Mouse (Mus musculus) heart, embryonic 11.5 days (tissue): Measurements from ENCODE around the gene Kcnn4. TPM values are rescaled to one million over a fixed set of nuclear protein-coding genes. Genes with fewer than 3 reads are reported as not detected.

ENCODE experiments used
- ATAC-seq: fragments of 200-750 bp; cut with Nextera tagmentation; replicated peaks from 2 replicates; pipeline ENCODE4 v1.8.0; 2017; ENCODE audit warnings: moderate library complexity; ENCODE audit not compliant: insufficient number of reproducible peaks, low FRiP score, low TSS enrichment
- H3K27ac ChIP-seq: fragments of 300-500 bp; sonication (generic); 2 replicates; pipeline ENCODE4 v1.5.1; 2014; ENCODE audit warnings: mild to moderate bottlenecking, low read depth, low read length
- H3K27me3 ChIP-seq: fragments of 300-500 bp; sonication (generic); 2 replicates; pipeline ENCODE4 v1.6.1; 2014; ENCODE audit warnings: mild to moderate bottlenecking, low read length, mixed read lengths; ENCODE audit not compliant: control insufficient read depth, insufficient read depth
- H3K36me3 ChIP-seq: fragments of 300-500 bp; sonication (generic); 2 replicates; pipeline ENCODE4 v1.6.1; 2014; ENCODE audit warnings: mild to moderate bottlenecking, low read length, moderate library complexity, mixed read lengths; ENCODE audit not compliant: control insufficient read depth, insufficient read depth
- H3K4me1 ChIP-seq: fragments of 300-500 bp; sonication (generic); 2 replicates; pipeline ENCODE4 v1.6.1; 2014; ENCODE audit warnings: low read length; ENCODE audit not compliant: control insufficient read depth, insufficient read depth
- H3K4me2 ChIP-seq: fragments of 300-500 bp; sonication (generic); 2 replicates; pipeline ENCODE4 v1.6.1; 2014; ENCODE audit warnings: mild to moderate bottlenecking, moderate library complexity
- H3K4me3 ChIP-seq: fragments of 300-500 bp; sonication (generic); 2 replicates; pipeline ENCODE4 v1.5.1; 2014; ENCODE audit warnings: low read depth, low read length
- H3K9ac ChIP-seq: fragments of 300-500 bp; sonication (generic); 2 replicates; pipeline ENCODE4 v1.6.1; 2014; ENCODE audit warnings: mild to moderate bottlenecking, low read depth, low read length, moderate library complexity
- H3K9me3 ChIP-seq: fragments of 300-500 bp; sonication (generic); replicated peaks from 2 replicates; pipeline ENCODE4 v1.6.1; 2016; ENCODE audit warnings: low read length; ENCODE audit not compliant: control insufficient read depth
- WGBS: fragments of 180-500 bp; shearing (Covaris S2); extraction: QIAGEN DNeasy Blood & Tissue Kit; methylation state at CpG from one replicate; pipeline ENCODE4 v1.1.7; 2014; ENCODE audit not compliant: insufficient replicate concordance; 5-methylcytosine and 5-hydroxymethylcytosine counted together
- polyA plus RNA-seq: library from polyadenylated mRNA; unstranded; fragments of >200 nt; fragmentation: Nextera tagmentation; extraction: Ambion mirVana; gene quantifications from 2 replicates; pipeline ENCODE4 v1.2.1, GENCODE M21; 2014

Kcnn4 gene
- polyA plus RNA-seq, 1 experiment from 2014 or later, result 11.2 TPM

DNA sequence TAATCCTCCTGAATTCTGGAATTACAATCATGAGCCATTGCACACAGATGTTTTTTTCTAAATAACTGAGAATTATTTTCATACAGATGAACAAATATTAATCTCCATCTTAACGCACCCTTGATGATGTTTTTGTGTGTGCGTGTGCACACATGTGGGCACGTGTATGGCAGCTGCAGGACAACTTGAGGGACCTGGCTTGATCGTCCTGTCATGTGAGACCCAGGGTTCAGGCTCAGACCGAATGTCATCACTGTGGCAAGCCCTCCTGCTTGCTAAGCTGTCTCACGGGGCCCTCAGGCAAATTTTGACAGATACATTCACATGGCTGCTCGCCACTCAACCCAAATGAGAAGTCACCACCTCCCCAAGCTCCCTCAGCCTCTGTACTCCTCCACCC lies 20.4 kb downstream of the Kcnn4 start:
- H3K4me3 ChIP-seq, result no peak overlapping the region
- whole genome bisulfite sequencing, result 59% methylated on average over 7 of the region's 7 CpGs
- H3K4me2 ChIP-seq, result no peak overlapping the region
- no peaks in the 10 kb centered on the region for H3K27me3 ChIP-seq
- H3K9ac ChIP-seq, result no peak overlapping the region
- H3K9me3 ChIP-seq, result no peaks in the 10 kb centered on the region
- no peaks in the 10 kb centered on the region for H3K4me1 ChIP-seq
- no peaks in the 10 kb centered on the region for H3K36me3 ChIP-seq
- ATAC-seq, result no peak
- no peak overlapping the region for H3K27ac ChIP-seq

DNA sequence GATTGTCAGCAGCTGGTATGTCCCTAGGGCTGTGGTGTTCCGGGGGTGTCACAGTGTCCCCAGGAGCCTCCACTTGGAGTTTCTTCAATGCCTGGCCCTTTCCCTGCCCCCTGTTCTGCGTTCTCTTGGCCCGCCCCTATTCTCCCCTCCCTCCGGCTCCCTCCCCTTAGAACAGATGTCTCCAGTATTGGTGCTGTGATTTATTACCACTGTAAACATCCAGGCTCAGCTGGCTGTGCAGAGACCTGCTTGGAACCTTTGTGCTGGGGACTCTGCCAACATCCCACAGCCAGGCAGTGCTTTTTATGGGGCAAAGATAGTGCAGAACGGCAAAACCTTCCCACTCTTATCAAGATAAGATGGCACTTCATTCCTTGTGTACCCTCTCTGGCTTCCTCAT lies 21.0 kb downstream of the Kcnn4 start:
- no peaks in the 10 kb centered on the region for H3K9me3 ChIP-seq
- H3K4me2 ChIP-seq, result no peak overlapping the region
- no peak overlapping the region for H3K27ac ChIP-seq
- no peaks in the 10 kb centered on the region for H3K36me3 ChIP-seq
- no peaks in the 10 kb centered on the region for H3K4me1 ChIP-seq
- H3K9ac ChIP-seq, result no peak overlapping the region
- WGBS, result 47% methylated on average over 5 of the region's 5 CpGs
- H3K4me3 ChIP-seq, result no peak overlapping the region
- no peaks in the 10 kb centered on the region for H3K27me3 ChIP-seq
- ATAC-seq, result no peak

DNA sequence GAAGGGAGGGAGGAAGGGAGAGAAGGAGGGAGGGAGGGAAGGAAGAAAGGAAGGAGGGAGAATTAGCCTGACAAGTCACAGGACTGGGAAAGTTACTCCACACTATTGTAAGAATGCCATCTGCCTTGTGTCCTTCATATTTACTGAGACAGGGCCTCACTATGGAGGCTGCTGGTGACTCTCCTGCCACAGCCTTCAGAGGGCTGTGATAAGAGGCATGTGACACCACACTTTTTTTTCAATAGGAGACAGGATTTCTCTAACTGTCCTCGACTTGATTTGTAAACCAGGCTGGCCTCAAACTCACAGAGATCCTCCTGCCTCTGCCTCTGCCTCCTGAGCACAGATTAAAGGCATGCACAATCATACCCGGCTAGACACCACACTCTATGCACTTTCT lies 21.6 kb downstream of the Kcnn4 start:
- no peaks in the 10 kb centered on the region for H3K9me3 ChIP-seq
- no peak overlapping the region for H3K9ac ChIP-seq
- ATAC-seq, result no peak
- H3K4me2 ChIP-seq, result no peak overlapping the region
- WGBS, result 67% methylated on average over 2 of the region's 2 CpGs
- H3K27ac ChIP-seq, result no peak overlapping the region
- no peaks in the 10 kb centered on the region for H3K36me3 ChIP-seq
- no peak overlapping the region for H3K4me3 ChIP-seq
- no peaks in the 10 kb centered on the region for H3K4me1 ChIP-seq
- H3K27me3 ChIP-seq, result no peaks in the 10 kb centered on the region

DNA sequence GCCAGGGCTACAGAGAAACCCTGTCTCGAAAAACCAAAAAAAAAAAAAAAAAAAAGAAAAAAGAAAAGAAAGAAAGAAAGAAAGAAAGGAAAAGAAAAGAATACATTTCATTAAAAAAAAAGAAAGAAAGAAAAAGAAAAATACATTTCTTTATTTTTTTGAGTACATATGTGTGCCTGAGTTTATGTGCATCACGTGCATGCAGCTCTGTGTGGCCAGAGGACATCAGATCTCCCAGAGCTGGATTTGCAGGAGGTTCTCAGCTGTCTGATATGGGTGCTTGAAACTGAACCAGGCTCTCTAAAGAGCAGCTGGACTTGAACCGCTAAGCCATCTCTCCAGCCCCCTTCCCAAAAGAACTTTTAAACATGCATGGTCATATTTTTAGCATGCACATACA lies 24.0 kb downstream of the Kcnn4 start:
- Histone ChIP-seq H3K27ac (no peak overlapping the region), H3K4me1 (no peaks in the 10 kb centered on the region), H3K4me2 (no peak overlapping the region), H3K9ac (no peak overlapping the region), H3K27me3 (no peaks in the 10 kb centered on the region), H3K36me3 (no peaks in the 10 kb centered on the region), H3K9me3 (no peaks in the 10 kb centered on the region), H3K4me3 (no peak overlapping the region)
- no peak for ATAC-seq
- 74% methylated on average over 3 of the region's 3 CpGs for WGBS

DNA sequence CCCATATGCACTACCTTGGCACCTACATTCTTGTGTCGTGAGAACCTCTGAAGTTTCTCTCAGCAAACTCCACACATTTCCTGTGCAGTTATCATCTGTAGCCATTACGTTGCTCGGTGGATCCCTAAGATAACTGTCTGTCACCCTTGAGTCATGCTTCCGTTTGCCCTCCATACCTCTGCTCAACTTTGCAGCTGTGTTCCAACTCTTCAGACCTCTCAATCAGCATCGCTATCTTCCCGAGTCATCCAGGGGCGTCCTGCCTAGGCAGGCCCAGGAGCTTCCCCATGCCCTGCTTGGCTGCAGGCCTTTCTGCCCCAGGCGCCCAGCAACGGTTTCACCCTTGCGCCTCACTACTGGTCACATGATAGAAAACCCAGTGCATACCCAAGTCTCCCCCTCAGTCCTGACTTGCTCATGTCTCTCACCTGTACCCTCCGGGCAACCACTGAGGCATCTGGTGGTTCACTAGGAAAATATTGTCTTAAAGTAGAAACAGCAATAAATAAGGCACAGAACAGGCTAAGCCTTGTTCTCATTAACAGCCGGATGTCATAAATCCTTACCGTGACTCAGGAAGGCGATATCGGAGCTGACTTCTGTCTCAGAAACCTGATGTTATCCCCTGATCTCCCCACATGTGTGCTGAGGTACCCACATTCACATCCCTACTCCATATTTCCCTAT lies 24.6 kb downstream of the Kcnn4 start:
- Histone ChIP-seq H3K4me3 (no peak overlapping the region), H3K9ac (no peak overlapping the region), H3K36me3 (no peaks in the 10 kb centered on the region), H3K27me3 (no peaks in the 10 kb centered on the region), H3K4me2 (no peak overlapping the region), H3K4me1 (no peaks in the 10 kb centered on the region), H3K27ac (no peak overlapping the region), H3K9me3 (no peaks in the 10 kb centered on the region)
- WGBS, result 64% methylated on average over 15 of the region's 15 CpGs
- no peak for ATAC-seq

DNA sequence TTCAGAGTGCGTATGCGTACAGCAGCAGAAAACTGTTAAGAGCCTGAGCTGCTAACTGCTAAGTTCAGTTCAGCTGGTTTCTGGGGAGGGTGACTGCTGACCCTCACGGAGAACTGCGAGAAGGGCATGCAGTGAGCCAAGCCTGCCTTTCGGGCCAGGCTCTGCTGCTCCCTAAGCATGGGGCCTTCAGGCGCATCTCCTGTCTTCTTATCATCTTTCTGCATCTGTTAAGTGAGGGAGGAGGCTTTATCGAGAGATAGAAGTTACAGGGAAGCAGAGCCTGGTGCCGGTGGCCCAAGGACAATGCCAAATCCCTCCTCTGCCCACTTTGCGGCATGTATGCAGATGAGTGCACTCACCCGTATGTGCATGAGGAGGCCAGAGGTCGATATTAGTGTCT lies 26.8 kb downstream of the Kcnn4 start:
- no peaks in the 10 kb centered on the region for H3K9me3 ChIP-seq
- H3K4me1 ChIP-seq, result no peaks in the 10 kb centered on the region
- H3K27ac ChIP-seq, result no peak overlapping the region
- no peak overlapping the region for H3K9ac ChIP-seq
- no peaks in the 10 kb centered on the region for H3K27me3 ChIP-seq
- no peak for ATAC-seq
- no peak overlapping the region for H3K4me3 ChIP-seq
- H3K36me3 ChIP-seq, result no peaks in the 10 kb centered on the region
- 69% methylated on average over 11 of the region's 11 CpGs for WGBS
- H3K4me2 ChIP-seq, result no peak overlapping the region

DNA sequence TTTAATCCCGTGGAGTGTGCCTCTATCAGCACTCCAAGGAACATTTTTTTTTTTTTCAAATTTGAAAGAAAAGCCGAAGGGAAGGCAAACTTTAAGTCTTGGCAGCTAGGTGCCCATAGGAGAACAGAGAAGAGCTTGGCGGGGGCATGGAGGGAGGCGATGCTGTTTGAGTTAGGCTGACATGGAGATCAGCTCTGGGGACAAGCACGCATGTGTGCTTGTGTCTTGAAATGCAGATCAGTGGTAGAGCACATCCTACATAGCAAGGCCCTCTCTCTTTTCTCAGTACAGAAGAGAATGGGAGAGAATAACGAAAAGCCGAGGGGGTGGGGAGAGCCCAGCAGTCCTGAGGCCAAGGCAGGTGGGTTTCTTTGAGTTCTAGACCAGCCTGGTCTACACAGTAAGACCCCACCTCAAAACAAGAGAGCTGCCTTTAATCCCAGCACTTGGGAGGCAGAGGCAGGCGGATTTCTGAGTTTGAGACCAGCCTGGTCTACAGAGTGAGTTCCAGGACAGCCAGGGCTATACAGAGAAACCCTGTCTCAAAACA lies 28.4 kb downstream of the Kcnn4 start:
- no peak overlapping the region for H3K9ac ChIP-seq
- H3K4me1 ChIP-seq, result no peaks in the 10 kb centered on the region
- 92% methylated on average over 8 of the region's 8 CpGs for WGBS
- no peaks in the 10 kb centered on the region for H3K27me3 ChIP-seq
- H3K9me3 ChIP-seq, result peaks cover 2% of the 10 kb centered on the region
- H3K4me3 ChIP-seq, result no peak overlapping the region
- H3K27ac ChIP-seq, result no peak overlapping the region
- H3K36me3 ChIP-seq, result peaks cover 5% of the 10 kb centered on the region
- no peak for ATAC-seq
- peak overlapping the region; percentile 77 for H3K4me2 ChIP-seq

DNA sequence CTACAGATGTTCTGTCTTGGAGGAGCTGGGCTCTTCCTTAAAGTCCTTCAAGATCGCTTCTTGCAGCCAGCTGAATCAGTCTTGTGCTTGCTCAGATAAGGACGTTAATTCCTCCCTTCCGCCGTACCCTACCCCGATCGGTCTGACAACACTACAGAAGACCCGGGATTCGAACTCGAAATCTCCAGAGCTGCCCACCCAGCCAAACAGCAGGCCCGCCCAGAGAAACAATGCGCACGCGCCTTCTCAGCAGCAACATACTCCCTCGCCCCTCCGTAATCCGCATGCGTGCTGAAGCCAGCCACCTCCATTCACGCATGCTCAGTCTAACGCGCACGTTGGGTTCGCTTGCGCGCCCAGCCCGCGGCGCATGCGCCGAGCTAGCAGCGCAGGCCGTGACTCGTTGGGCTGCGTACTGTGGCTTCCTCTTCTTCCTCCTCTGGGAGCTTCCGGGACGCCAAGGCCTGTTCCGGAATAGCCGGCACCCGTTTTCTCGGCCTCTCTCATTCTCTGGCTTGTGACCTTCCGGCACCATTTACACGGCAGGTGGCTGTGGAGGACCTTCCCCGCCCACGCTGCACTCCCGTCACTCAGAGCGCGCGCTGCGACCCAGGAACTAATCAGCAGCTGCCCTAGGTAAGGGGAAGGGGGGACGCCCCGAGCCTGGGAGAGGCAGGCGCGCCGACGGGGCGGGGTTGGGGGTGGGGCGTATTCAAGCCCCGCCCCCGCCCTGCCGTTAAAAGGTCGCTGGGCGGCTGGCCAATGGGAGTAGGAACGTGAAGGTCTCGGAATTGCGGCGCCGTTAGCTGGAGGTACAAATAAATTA lies 29.4 kb downstream of the Kcnn4 start, which contains the start of gene Smg9:
TSS of gene Smg9 (plus strand) at position 364 of the 826 bp plus-strand sequence.
- Histone ChIP-seq H3K9ac (peak within 1 kb of the TSS; percentile 86), H3K4me2 (peak within 1 kb of the TSS; percentile 77), H3K27me3 (no peaks in the 10 kb centered on the region), H3K36me3 (peaks cover 7% of the 10 kb centered on the region), H3K9me3 (peaks cover 2% of the 10 kb centered on the region), H3K27ac (peak within 1 kb of the TSS; percentile 98), H3K4me3 (peak within 1 kb of the TSS; percentile 70), H3K4me1 (no peaks in the 10 kb centered on the region)
- ATAC-seq, result peak; percentile 92
- WGBS, result 2% methylated on average over 66 of the region's 66 CpGs
